9 mouse cellular contexts compared by ENCODE assay signal in genomic region chr10:123091737-123092136, GRCm38 (mm10). TPM values are rescaled to one million over a fixed set of nuclear protein-coding genes. Genes with fewer than 3 reads are reported as not detected.
DNase-seq lines count a peak whose midpoint lies in the region; ATAC-seq and TF ChIP-seq lines count a peak whose summit lies in the region.
"Had no signal": no experiment of that assay in that cellular context is flagged by ENCODE, and none has a peak within 500 bp of the region (broad histone marks: within the 10 kb centered on the region; RNA-seq: fewer than 3 reads in every experiment).

No protein-coding gene starts in this region.

- H3K4me3 ChIP-seq in hindbrain, embryonic 10.5 days = no peak overlapping the region
- H3K4me3 ChIP-seq in hindbrain, embryonic 13.5 days = no peak overlapping the region
- H3K4me3 ChIP-seq in E14TG2a.4 (replicated peaks; ENCODE audit: low read length) = no peak overlapping the region
- no peak overlapping the region for H3K4me3 ChIP-seq in spleen, adult 2 months (ENCODE audit: extremely low read depth, insufficient read depth, insufficient read length)
- H3K4me3 ChIP-seq: embryonic facial prominence, embryonic 15.5 days had no signal

- no peaks in the 10 kb centered on the region for H3K36me3 ChIP-seq in hindbrain, embryonic 10.5 days
- no peaks in the 10 kb centered on the region for H3K36me3 ChIP-seq in hindbrain, embryonic 13.5 days
- no peaks in the 10 kb centered on the region for H3K36me3 ChIP-seq in E14TG2a.4 (ENCODE audit: insufficient read depth, low read length)
- H3K36me3 ChIP-seq in spleen, adult 2 months (ENCODE audit: control insufficient read depth, insufficient read depth, low read length) = no peaks in the 10 kb centered on the region
- H3K36me3 ChIP-seq: embryonic facial prominence, embryonic 15.5 days had no signal

- TF ChIP-seq POLR2A in spleen, adult 2 months (IDR thresholded peaks at IDR 0.05; ENCODE audit: low read depth, low read length) = no peak

- no peaks in the 10 kb centered on the region for H3K4me1 ChIP-seq in hindbrain, embryonic 10.5 days (replicated peaks)
- no peaks in the 10 kb centered on the region for H3K4me1 ChIP-seq in hindbrain, embryonic 13.5 days (replicated peaks)
- peaks cover 8% of the 10 kb centered on the region; the same call in 1 of the 2 replicates for H3K4me1 ChIP-seq in E14TG2a.4 (replicated peaks; ENCODE audit: low read depth, low read length)
- H3K4me1 ChIP-seq in spleen, adult 2 months (ENCODE audit: control insufficient read depth, insufficient read depth, insufficient read length) = no peaks in the 10 kb centered on the region
- H3K4me1 ChIP-seq: embryonic facial prominence, embryonic 15.5 days had no signal

- no peak for ATAC-seq in hindbrain, embryonic 13.5 days (ENCODE audit: low FRiP score)

- no peak overlapping the region for H3K27ac ChIP-seq in hindbrain, embryonic 10.5 days
- no peak overlapping the region for H3K27ac ChIP-seq in hindbrain, embryonic 13.5 days
- H3K27ac ChIP-seq in spleen, adult 2 months (ENCODE audit: insufficient read depth, low read length) = no peak overlapping the region
- H3K27ac ChIP-seq: embryonic facial prominence, embryonic 15.5 days had no signal

- no peak overlapping the region for H3K4me2 ChIP-seq in hindbrain, embryonic 13.5 days
- H3K4me2 ChIP-seq: embryonic facial prominence, embryonic 15.5 days had no signal

- peak; percentile 61 for DNase-seq in hindbrain, embryonic 10.5 days (ENCODE audit: low spot score)
- peak; percentile 46 to 65 for DNase-seq in cerebellum, adult 18-20 months
- DNase-seq in forelimb bud, embryonic 11.5 days (ENCODE audit: low read depth, low spot score) = peak; percentile 71
- peak; percentile 67 to 69 for DNase-seq in kidney, postnatal 4 days
- DNase-seq in lung, postnatal 14 days = peak; percentile 49
- peak; percentile 30 to 35 for DNase-seq in spleen, adult 2 months (ENCODE audit: low read depth in 1 of 2, low spot score in 2 of 2)

- H3K27me3 ChIP-seq in hindbrain, embryonic 10.5 days (ENCODE audit: insufficient read depth, poor library complexity, severe bottlenecking) = no peaks in the 10 kb centered on the region
- no peaks in the 10 kb centered on the region for H3K27me3 ChIP-seq in hindbrain, embryonic 13.5 days
- peaks cover 7% of the 10 kb centered on the region; the same call in 1 of the 2 replicates for H3K27me3 ChIP-seq in E14TG2a.4 (ENCODE audit: insufficient read depth, low read length)
- no peaks in the 10 kb centered on the region for H3K27me3 ChIP-seq in spleen, adult 2 months (ENCODE audit: control insufficient read depth, insufficient read depth, low read length)
- H3K27me3 ChIP-seq: embryonic facial prominence, embryonic 15.5 days had no signal

- H3K9ac ChIP-seq in hindbrain, embryonic 13.5 days = no peak overlapping the region
- H3K9ac ChIP-seq: embryonic facial prominence, embryonic 15.5 days had no signal

- WGBS in hindbrain, embryonic 10.5 days = 32% methylated on average over 5 of the region's 5 CpGs
- 36% methylated on average over 5 of the region's 5 CpGs for WGBS in hindbrain, embryonic 13.5 days
- WGBS in spleen, adult 2 months = 40% methylated on average over 5 of the region's 5 CpGs

- H3K9me3 ChIP-seq in hindbrain, embryonic 10.5 days = no peaks in the 10 kb centered on the region
- H3K9me3 ChIP-seq in hindbrain, embryonic 13.5 days = no peaks in the 10 kb centered on the region
- H3K9me3 ChIP-seq in E14TG2a.4 (ENCODE audit: low read length) = no peaks in the 10 kb centered on the region
- H3K9me3 ChIP-seq: embryonic facial prominence, embryonic 15.5 days had no signal

- peak; percentile 56 for TF ChIP-seq CTCF in E14TG2a.4 (conservative IDR thresholded peaks at IDR 0.05; ENCODE audit: low read length)
- peak; percentile 42; the same call in 1 of the 2 replicates for TF ChIP-seq CTCF in spleen, adult 2 months (IDR thresholded peaks at IDR 0.05; ENCODE audit: extremely low read depth, insufficient read depth, insufficient read length, insufficient replicate concordance)

RNA-seq across cellular contexts. Expression of gene Mon2, which starts 15.4 kb away (rescaled TPM):
- 20.8 and 24.8 TPM in 2 replicates for polyA plus RNA-seq in hindbrain, embryonic 10.5 days (2016; fragmentation: Nextera tagmentation; extraction: Ambion mirVana)
- 26.7 and 27.9 TPM in 2 replicates for polyA plus RNA-seq in hindbrain, embryonic 13.5 days (2015; fragmentation: Nextera tagmentation; extraction: Ambion mirVana)
- 34.3 and 38.0 TPM in 2 replicates for polyA plus RNA-seq in spleen, adult 2 months (2012; rRNA removed)
